Mouse (Mus musculus) forebrain, embryonic 12.5 days (tissue): ENCODE measurements around the gene Clec12a. TPM values are rescaled to one million over a fixed set of nuclear protein-coding genes. Genes with fewer than 3 reads are reported as not detected.

Experiments used
- ATAC-seq: fragments of 200-750 bp; cut with Nextera tagmentation; 2 replicates; pipeline ENCODE4 v1.8.0; 2017; ENCODE audit warnings: moderate TSS enrichment; ENCODE audit not compliant: low FRiP score
- H3K27ac ChIP-seq: fragments of 300-500 bp; sonication (generic); 2 replicates; pipeline ENCODE4 v1.5.1; 2016; ENCODE audit warnings: mild to moderate bottlenecking
- H3K27me3 ChIP-seq: fragments of 300-500 bp; sonication (generic); 2 replicates; pipeline ENCODE4 v1.6.1; 2016; ENCODE audit warnings: mild to moderate bottlenecking
- H3K36me3 ChIP-seq: fragments of 300-500 bp; sonication (generic); replicated peaks from 2 replicates; pipeline ENCODE4 v1.6.1; 2016; ENCODE audit warnings: mild to moderate bottlenecking
- H3K4me1 ChIP-seq: fragments of 300-500 bp; sonication (generic); 2 replicates; pipeline ENCODE4 v1.6.1; 2016
- H3K4me2 ChIP-seq: fragments of 300-500 bp; sonication (generic); 2 replicates; pipeline ENCODE4 v1.6.1; 2016; ENCODE audit warnings: mild to moderate bottlenecking, moderate library complexity
- H3K4me3 ChIP-seq: fragments of 300-500 bp; sonication (generic); replicated peaks from 2 replicates; pipeline ENCODE4 v1.5.1; 2016; ENCODE audit warnings: mild to moderate bottlenecking
- H3K9ac ChIP-seq: fragments of 300-500 bp; sonication (generic); 2 replicates; pipeline ENCODE4 v1.6.1; 2016; ENCODE audit warnings: mild to moderate bottlenecking
- H3K9me3 ChIP-seq: fragments of 300-500 bp; sonication (generic); 2 replicates; pipeline ENCODE4 v1.6.1; 2016
- WGBS: fragments of 180-500 bp; shearing (Covaris S2); methylation state at CpG from one replicate; pipeline ENCODE4 v1.1.7; 2016; 5-methylcytosine and 5-hydroxymethylcytosine counted together
- polyA plus RNA-seq: library from polyadenylated mRNA; unstranded; fragments of >200 nt; fragmentation: Nextera tagmentation; extraction: Ambion mirVana; gene quantifications from 2 replicates; pipeline ENCODE4 v1.2.1, GENCODE M21; 2016

The Clec12a gene
- polyA plus RNA-seq, 1 experiment from 2014 or later = 0.31 TPM

DNA sequence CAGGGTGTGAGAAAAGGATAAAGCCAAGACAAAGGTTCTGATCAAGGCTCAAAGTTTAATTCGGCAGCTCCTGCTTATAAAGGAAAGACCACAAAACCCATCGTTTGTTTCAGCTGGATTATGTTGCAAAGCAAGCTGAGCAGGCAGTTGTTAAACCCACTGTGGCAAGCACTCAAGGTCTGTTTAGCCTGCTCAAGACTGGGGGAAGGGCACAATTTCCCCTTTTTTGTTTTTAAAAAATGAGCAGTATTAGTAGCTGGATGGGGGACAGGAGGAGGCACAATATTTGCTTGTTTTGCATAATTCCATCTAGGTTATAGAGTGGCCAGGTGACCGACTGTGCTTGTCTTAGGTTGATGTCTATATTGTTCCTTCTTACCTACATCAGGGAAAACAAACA, 1.9 kb downstream of the Clec12a start:
- 67% methylated on average over 3 of the region's 3 CpGs for WGBS
- ATAC-seq = no peak
- no peaks in the 10 kb centered on the region for H3K4me1 ChIP-seq
- H3K9me3 ChIP-seq = no peaks in the 10 kb centered on the region
- no peak overlapping the region for H3K9ac ChIP-seq
- no peak overlapping the region for H3K27ac ChIP-seq
- H3K27me3 ChIP-seq = no peaks in the 10 kb centered on the region
- H3K4me2 ChIP-seq = no peak overlapping the region
- H3K36me3 ChIP-seq = no peaks in the 10 kb centered on the region
- H3K4me3 ChIP-seq = no peak overlapping the region

DNA sequence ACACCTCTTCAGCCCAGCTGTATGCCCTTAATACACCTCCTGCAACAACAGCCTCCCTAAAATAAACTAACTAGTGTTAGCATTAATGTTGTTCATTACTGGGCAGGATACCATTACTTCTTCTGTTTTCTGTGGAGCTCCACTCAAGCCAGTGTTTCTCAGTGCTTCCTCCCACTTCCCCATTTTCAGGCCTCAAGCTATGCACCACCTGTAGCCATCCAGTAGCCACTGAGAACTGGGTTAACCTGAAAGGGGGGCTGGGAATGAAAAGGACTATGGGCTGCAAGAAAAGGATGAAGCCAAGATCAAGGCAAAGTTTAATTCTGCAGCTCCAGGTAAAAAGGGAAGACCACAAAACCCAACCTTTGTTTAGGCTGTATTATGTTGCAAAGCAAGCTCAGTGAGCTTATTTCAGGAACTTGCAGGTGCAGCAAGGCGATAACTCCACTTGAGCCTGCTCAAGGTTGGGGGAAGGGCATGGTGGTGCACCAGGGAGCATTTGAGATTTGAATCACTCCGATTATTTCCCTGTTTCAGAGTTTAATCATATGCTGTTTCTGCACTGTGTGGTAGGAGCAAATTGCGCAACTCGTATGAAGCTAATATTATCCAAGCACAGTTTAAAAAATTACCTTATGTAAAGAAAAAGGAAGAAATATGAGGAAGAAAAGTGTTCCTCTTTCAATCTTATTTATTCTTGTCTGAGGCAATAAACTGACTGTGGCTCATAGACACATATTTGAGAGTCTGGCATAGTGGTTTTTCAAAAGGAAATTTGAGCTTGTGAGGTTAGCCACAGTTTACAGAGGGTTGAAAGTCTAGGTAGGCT, 7.2 kb downstream of the Clec12a start:
- no peak overlapping the region for H3K9ac ChIP-seq
- ATAC-seq = no peak
- no peaks in the 10 kb centered on the region for H3K27me3 ChIP-seq
- WGBS = 63% methylated on average over 4 of the region's 4 CpGs
- H3K36me3 ChIP-seq = no peaks in the 10 kb centered on the region
- no peaks in the 10 kb centered on the region for H3K9me3 ChIP-seq
- H3K27ac ChIP-seq = no peak overlapping the region
- H3K4me3 ChIP-seq = no peak overlapping the region
- H3K4me2 ChIP-seq = no peak overlapping the region
- H3K4me1 ChIP-seq = no peaks in the 10 kb centered on the region

DNA sequence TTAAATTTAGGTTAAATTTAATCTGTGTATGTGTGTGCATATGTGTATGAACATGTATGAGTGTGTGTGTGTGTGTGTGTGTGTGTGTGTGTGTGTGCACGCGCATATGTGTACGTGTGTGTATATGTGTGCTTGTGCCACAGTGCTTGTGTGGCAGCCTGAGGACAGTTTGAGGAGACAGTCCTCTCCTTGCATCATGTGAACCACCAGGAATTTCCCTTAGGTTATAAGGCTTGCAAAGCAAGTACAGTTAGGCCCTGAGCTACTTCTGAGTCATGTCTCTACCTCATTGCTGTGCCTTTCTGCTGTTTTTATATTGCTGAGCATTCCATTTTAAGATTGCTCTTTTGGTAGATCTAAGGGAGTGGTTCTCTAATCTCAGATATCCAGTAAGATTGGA, 8.6 kb downstream of the Clec12a start:
- Histone ChIP-seq H3K27ac (no peak overlapping the region), H3K9me3 (no peaks in the 10 kb centered on the region), H3K36me3 (no peaks in the 10 kb centered on the region), H3K9ac (no peak overlapping the region), H3K4me1 (no peaks in the 10 kb centered on the region), H3K4me2 (no peak overlapping the region), H3K27me3 (no peaks in the 10 kb centered on the region), H3K4me3 (no peak overlapping the region)
- 90% methylated on average over 3 of the region's 3 CpGs for WGBS
- no peak for ATAC-seq

DNA sequence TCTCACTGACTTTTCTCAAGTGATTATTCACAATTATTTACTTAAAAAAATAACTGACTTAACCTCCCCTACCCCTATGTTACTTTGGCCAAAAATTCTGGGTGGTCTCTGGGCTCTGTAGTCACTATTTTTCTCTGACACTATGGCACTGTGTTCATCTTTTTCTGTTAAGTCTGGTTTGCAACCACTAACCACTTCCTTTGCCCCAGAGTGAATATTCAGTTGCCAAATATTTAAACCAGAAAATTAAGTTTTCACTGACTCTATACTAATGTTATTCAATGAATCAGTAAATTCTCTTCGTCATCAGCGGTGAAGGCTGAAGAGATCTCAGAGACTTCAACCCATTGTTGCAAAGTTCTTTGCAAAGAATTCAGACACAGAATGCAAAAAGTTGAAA, 13.3 kb downstream of the Clec12a start:
- H3K9ac ChIP-seq = no peak overlapping the region
- H3K9me3 ChIP-seq = no peaks in the 10 kb centered on the region
- H3K4me2 ChIP-seq = no peak overlapping the region
- no peaks in the 10 kb centered on the region for H3K36me3 ChIP-seq
- no peaks in the 10 kb centered on the region for H3K27me3 ChIP-seq
- H3K27ac ChIP-seq = no peak overlapping the region
- 98% methylated on average over 2 of the region's 2 CpGs for WGBS
- H3K4me1 ChIP-seq = no peaks in the 10 kb centered on the region
- no peak overlapping the region for H3K4me3 ChIP-seq
- no peak for ATAC-seq

DNA sequence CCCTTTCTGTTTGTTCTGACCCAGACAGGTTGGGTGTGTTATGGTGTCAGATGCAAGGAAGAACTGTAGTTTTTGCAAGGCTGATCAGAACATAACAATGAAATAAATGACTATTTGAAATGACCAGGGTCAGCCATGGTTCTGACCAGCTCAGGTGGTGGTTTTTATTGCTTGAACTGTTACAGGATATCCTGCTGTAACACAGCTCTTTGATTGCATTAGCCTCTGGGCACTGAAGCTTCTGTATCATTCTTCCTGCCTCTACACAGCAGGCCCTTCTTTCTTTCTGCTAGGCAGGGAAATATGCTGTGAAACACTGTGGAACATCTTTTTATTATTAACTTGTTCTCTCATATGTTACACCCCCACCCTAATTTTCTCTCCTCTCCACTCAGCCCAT, 13.9 kb downstream of the Clec12a start:
- no peaks in the 10 kb centered on the region for H3K4me1 ChIP-seq
- no peaks in the 10 kb centered on the region for H3K27me3 ChIP-seq
- no peak for ATAC-seq
- H3K4me3 ChIP-seq = no peak overlapping the region
- no peak overlapping the region for H3K27ac ChIP-seq
- no peak overlapping the region for H3K9ac ChIP-seq
- H3K36me3 ChIP-seq = no peaks in the 10 kb centered on the region
- H3K4me2 ChIP-seq = no peak overlapping the region
- no peaks in the 10 kb centered on the region for H3K9me3 ChIP-seq

DNA sequence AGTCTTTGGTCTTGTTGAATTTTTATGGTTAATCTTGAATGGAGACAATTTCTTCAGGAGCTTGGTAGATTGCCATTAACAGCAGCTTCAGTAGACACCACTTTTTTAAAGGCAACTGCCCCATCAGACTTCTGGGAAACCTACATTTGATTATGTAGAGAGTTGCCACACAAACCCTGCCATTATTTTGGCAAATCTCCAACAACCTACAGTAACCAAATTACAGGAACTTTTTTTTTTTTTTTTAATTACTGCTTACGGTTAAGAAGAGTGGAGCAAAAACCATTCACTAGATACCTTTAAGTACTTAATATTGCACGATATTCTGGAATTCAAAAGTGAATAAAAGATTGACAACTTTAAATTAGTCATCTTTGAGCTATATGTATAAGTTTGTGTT, 17.0 kb downstream of the Clec12a start:
- no peak for ATAC-seq
- Histone ChIP-seq H3K27ac (no peak overlapping the region), H3K4me1 (no peaks in the 10 kb centered on the region), H3K27me3 (no peaks in the 10 kb centered on the region), H3K4me2 (no peak overlapping the region), H3K4me3 (no peak overlapping the region), H3K36me3 (no peaks in the 10 kb centered on the region), H3K9ac (no peak overlapping the region), H3K9me3 (no peaks in the 10 kb centered on the region)
- WGBS = 97% methylated on average over 2 of the region's 2 CpGs

DNA sequence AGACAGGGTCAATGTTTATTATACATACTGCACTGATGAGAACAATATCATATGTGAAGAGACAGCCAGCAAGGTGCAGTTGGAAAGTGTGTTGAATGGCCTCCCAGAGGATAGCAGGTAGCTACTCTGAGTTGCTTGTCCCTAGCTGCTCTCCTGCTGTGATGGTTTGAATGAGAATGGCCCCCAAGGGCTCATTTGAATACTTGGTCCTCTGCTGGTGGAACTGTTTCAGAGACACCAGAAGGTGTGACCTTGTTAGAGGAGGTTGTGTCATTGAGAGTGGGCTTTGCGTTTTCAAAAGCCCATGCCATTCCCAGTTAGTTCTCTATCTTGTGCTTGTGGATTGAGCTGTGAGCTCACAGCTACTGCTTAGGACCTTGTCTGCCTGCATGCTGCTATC, 21.5 kb downstream of the Clec12a start:
- no peak for ATAC-seq
- H3K9me3 ChIP-seq = no peaks in the 10 kb centered on the region
- no peaks in the 10 kb centered on the region for H3K27me3 ChIP-seq
- H3K9ac ChIP-seq = no peak overlapping the region
- H3K27ac ChIP-seq = no peak overlapping the region
- no peaks in the 10 kb centered on the region for H3K4me1 ChIP-seq
- H3K4me2 ChIP-seq = no peak overlapping the region
- WGBS = 35% methylated on average over 1 of the region's 1 CpGs
- H3K4me3 ChIP-seq = no peak overlapping the region
- no peaks in the 10 kb centered on the region for H3K36me3 ChIP-seq

DNA sequence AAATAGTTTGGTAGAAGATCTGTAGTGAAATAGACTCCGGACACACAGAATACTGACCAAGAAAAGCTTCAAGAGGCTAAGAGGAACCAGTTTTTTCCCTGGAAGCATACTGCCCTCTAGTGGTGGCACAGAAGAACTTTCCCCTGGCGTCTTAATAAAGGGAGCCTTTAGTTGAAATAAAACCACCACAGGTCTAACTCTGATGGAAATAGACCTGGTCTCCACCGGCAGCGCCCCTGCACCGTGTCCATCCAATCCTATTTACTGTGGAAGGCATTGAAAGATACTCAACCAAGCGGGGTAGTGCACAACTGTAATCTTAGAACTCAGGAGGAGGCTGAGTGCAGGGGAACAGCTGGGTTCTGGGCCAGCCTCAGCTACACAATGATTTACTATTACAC, 23.5 kb downstream of the Clec12a start:
- Histone ChIP-seq H3K4me3 (no peak overlapping the region), H3K4me2 (no peak overlapping the region), H3K9ac (no peak overlapping the region), H3K9me3 (no peaks in the 10 kb centered on the region), H3K27ac (no peak overlapping the region), H3K4me1 (no peaks in the 10 kb centered on the region), H3K27me3 (no peaks in the 10 kb centered on the region), H3K36me3 (no peaks in the 10 kb centered on the region)
- ATAC-seq = peak; percentile 69
- 13% methylated on average over 6 of the region's 6 CpGs for WGBS

DNA sequence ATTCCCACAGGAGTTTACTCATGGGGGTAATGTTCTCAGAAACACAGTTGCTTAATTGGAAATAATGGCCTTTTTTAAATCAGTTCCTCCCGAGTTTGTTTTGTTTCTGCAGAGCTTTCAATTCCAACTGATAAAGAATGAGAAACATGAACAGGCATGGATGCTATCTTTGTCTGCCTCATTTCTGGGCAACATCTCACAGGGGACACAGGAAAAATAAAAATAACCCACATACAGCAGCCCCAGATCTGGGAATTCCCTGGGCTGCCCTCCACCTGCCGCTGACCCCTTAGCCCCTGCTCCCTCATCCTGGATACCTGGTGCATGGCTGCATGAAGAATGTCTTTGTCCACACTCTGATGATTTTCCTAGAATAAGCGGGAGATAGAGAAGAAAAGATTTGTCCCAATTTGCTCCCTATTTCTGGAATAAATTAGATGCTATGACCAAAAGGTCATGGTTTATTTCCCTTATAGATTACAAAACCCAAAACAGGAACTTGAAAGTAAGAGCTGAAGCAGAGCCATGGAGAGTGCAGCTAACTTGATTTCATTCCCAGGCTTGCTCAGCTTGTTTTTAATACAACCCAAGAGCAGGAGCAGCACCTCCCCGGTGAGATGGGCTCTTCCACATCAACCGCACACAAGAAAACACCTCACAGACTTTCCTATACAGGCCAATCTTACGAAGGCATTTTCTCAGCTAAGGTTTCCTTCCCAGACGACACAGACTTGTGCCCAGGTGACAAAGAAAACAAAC, 27.1 kb downstream of the Clec12a start:
- Histone ChIP-seq H3K4me2 (no peak overlapping the region), H3K9ac (no peak overlapping the region), H3K4me3 (no peak overlapping the region), H3K9me3 (no peaks in the 10 kb centered on the region), H3K4me1 (no peaks in the 10 kb centered on the region), H3K27me3 (no peaks in the 10 kb centered on the region), H3K36me3 (no peaks in the 10 kb centered on the region), H3K27ac (no peak overlapping the region)
- ATAC-seq = no peak
- WGBS = 75% methylated on average over 7 of the region's 7 CpGs

DNA sequence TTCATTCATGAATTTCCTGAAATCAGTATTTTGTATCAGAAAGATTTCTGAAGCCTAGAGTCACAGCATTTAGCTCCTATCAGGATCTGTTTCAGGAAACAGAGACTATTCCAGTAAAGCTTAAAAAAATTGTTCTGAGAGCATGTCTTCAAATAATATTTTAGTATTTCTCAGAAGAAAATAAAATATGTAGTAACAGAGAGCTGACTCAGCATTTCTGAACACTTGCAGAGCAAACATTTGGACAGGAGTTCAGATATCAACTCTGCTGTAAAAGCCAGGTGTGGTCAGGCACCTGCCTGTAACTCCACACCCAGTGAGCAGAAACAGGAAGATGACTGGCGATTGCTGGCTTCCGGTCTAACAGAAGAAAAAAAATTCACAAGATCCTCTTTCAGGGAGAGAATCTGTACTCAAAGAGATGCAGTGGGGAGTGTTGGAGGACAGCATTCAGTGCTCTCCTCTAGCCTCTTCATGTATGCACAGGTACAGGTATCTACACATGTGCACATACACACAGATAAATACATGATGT, 32.5 kb downstream of the Clec12a start:
- 96% methylated on average over 2 of the region's 2 CpGs for WGBS
- H3K27ac ChIP-seq = no peak overlapping the region
- ATAC-seq = no peak
- no peak overlapping the region for H3K9ac ChIP-seq
- H3K4me1 ChIP-seq = no peaks in the 10 kb centered on the region
- peaks cover 3% of the 10 kb centered on the region; the same call in 1 of the 2 replicates for H3K9me3 ChIP-seq
- no peaks in the 10 kb centered on the region for H3K27me3 ChIP-seq
- H3K36me3 ChIP-seq = no peaks in the 10 kb centered on the region
- no peak overlapping the region for H3K4me3 ChIP-seq
- H3K4me2 ChIP-seq = no peak overlapping the region

DNA sequence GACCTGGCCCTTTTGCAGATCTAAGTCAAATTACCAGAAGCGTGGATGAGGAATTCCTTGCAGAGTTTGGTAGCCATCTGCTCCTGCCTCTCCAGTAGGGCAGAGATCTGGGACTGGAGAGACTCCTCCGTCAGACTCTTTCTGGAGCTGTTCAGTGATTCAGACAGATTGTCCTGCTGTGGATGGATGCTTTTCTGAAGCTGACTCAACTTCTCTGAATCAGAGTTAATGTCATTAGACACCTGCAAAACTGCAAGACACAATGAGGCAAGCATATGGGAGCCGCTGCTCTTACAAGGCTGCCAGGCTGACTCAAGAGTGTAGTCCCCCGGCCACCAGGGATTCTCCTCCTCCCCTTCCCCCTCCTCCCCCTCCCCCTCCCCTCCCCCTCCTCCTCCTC, 38.0 kb downstream of the Clec12a start:
- H3K4me3 ChIP-seq = no peak overlapping the region
- no peak for ATAC-seq
- WGBS = 69% methylated on average over 4 of the region's 4 CpGs
- peaks cover 3% of the 10 kb centered on the region; the same call in 1 of the 2 replicates for H3K9me3 ChIP-seq
- H3K9ac ChIP-seq = no peak overlapping the region
- peaks cover 3% of the 10 kb centered on the region; the same call in 1 of the 2 replicates for H3K4me1 ChIP-seq
- no peaks in the 10 kb centered on the region for H3K27me3 ChIP-seq
- no peaks in the 10 kb centered on the region for H3K36me3 ChIP-seq
- H3K4me2 ChIP-seq = no peak overlapping the region
- no peak overlapping the region for H3K27ac ChIP-seq

DNA sequence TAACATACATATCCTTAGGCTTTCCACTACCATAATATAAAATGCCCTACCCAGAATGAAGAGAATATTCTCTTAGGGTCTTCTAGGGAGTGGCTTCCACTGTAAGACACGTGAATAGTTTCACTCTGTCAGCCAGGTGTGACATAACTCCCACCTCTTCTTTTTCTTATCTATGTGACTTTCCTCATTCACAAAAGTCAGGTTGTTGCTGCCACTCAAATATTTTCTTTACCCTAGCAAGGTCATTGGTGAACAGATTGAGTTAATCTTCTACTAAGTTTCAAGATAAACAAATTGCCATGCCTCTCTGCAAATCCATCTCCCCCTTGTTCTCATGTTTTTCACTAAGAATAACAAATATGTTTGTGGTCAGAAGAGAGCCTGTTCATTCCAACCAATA, 39.2 kb downstream of the Clec12a start:
- H3K4me2 ChIP-seq = no peak overlapping the region
- no peak overlapping the region for H3K4me3 ChIP-seq
- no peaks in the 10 kb centered on the region for H3K36me3 ChIP-seq
- H3K27me3 ChIP-seq = no peaks in the 10 kb centered on the region
- no peaks in the 10 kb centered on the region for H3K9me3 ChIP-seq
- peaks cover 3% of the 10 kb centered on the region; the same call in 1 of the 2 replicates for H3K4me1 ChIP-seq
- 91% methylated on average over 1 of the region's 1 CpGs for WGBS
- H3K27ac ChIP-seq = no peak overlapping the region
- ATAC-seq = no peak
- H3K9ac ChIP-seq = no peak overlapping the region
